Mouse (Mus musculus): ENCODE measurements at regions not wholly inside any gene's neighbourhood (a gene's known extent, or its start where the extent isn't known, plus 50 kb on each side); places are given as distances from the start of the nearest gene placed in this dataset.

- Histone ChIP-seq H3K4me1 (ENCODE audit: control insufficient read depth, insufficient read depth, low read length) (peaks cover 47% of the 10 kb centered on the region), H3K4me3 (ENCODE audit: insufficient read depth, low read length) (peak overlapping the region; percentile 20), H3K27ac (ENCODE audit: insufficient read depth, low read length) (peak overlapping the region; percentile 95)
- TF ChIP-seq CTCF (IDR thresholded peaks at IDR 0.05; ENCODE audit: borderline replicate concordance, insufficient read depth, low read length) (no peak), POLR2A (IDR thresholded peaks at IDR 0.05; ENCODE audit: low read depth, low read length) (peak; percentile 70)
Observed at GRCm38 (mm10) chr2:30719611-30720290, 83.7 kb downstream of the 1700001O22Rik start.

GRCm38 (mm10) chr2:30718741-30719381, 84.6 kb downstream of the 1700001O22Rik start:
- TF ChIP-seq CTCF (IDR thresholded peaks at IDR 0.05; ENCODE audit: borderline replicate concordance, insufficient read depth, low read length), result no peak
- TF ChIP-seq POLR2A (IDR thresholded peaks at IDR 0.05; ENCODE audit: low read depth, low read length), result no peak
- Histone ChIP-seq H3K4me1 (ENCODE audit: control insufficient read depth, insufficient read depth, low read length) (peaks cover 47% of the 10 kb centered on the region), H3K27ac (ENCODE audit: insufficient read depth, low read length) (peak overlapping the region; percentile 99), H3K4me3 (ENCODE audit: insufficient read depth, low read length) (peak overlapping the region; percentile 20; the same call in 1 of the 2 replicates)

- Histone ChIP-seq H3K4me1 (ENCODE audit: control insufficient read depth, insufficient read depth, low read length) (peaks cover 47% of the 10 kb centered on the region), H3K27ac (ENCODE audit: insufficient read depth, low read length) (peak overlapping the region; percentile 99), H3K4me3 (ENCODE audit: insufficient read depth, low read length) (no peak overlapping the region)
- TF ChIP-seq POLR2A (IDR thresholded peaks at IDR 0.05; ENCODE audit: low read depth, low read length) (no peak), CTCF (IDR thresholded peaks at IDR 0.05; ENCODE audit: borderline replicate concordance, insufficient read depth, low read length) (no peak)
Observed at GRCm38 (mm10) chr2:30718329-30718675, 85.2 kb downstream of the 1700001O22Rik start.

GRCm38 (mm10) chr2:30717566-30718328, 85.7 kb downstream of the 1700001O22Rik start:
- no peak for TF ChIP-seq CTCF (IDR thresholded peaks at IDR 0.05; ENCODE audit: borderline replicate concordance, insufficient read depth, low read length)
- TF ChIP-seq POLR2A (IDR thresholded peaks at IDR 0.05; ENCODE audit: low read depth, low read length), result peak; percentile 64
- Histone ChIP-seq H3K4me1 (ENCODE audit: control insufficient read depth, insufficient read depth, low read length) (peaks cover 45% of the 10 kb centered on the region), H3K27ac (ENCODE audit: insufficient read depth, low read length) (peak overlapping the region; percentile 99), H3K4me3 (ENCODE audit: insufficient read depth, low read length) (no peak overlapping the region)

- no peak overlapping the region for H3K4me3 ChIP-seq (ENCODE audit: insufficient read depth, low read length)
- TF ChIP-seq CTCF (IDR thresholded peaks at IDR 0.05; ENCODE audit: borderline replicate concordance, insufficient read depth, low read length) (no peak), POLR2A (IDR thresholded peaks at IDR 0.05; ENCODE audit: low read depth, low read length) (peak; percentile 54)
- H3K27ac ChIP-seq (ENCODE audit: insufficient read depth, low read length), result peak overlapping the region; percentile 99
- peaks cover 45% of the 10 kb centered on the region for H3K4me1 ChIP-seq (ENCODE audit: control insufficient read depth, insufficient read depth, low read length)
Observed at GRCm38 (mm10) chr2:30716580-30717565, 86.6 kb downstream of the 1700001O22Rik start.

GRCm38 (mm10) chr2:30715720-30716310, 87.6 kb downstream of the 1700001O22Rik start:
- Histone ChIP-seq H3K4me3 (ENCODE audit: insufficient read depth, low read length) (no peak overlapping the region), H3K27ac (ENCODE audit: insufficient read depth, low read length) (peak overlapping the region; percentile 99), H3K4me1 (ENCODE audit: control insufficient read depth, insufficient read depth, low read length) (peaks cover 46% of the 10 kb centered on the region)
- TF ChIP-seq CTCF (IDR thresholded peaks at IDR 0.05; ENCODE audit: borderline replicate concordance, insufficient read depth, low read length) (no peak), POLR2A (IDR thresholded peaks at IDR 0.05; ENCODE audit: low read depth, low read length) (no peak)

GRCm38 (mm10) chr2:30713535-30713934, 89.9 kb downstream of the 1700001O22Rik start:
- Histone ChIP-seq H3K27ac (ENCODE audit: insufficient read depth, low read length) (peak overlapping the region; percentile 98), H3K4me1 (ENCODE audit: control insufficient read depth, insufficient read depth, low read length) (peaks cover 49% of the 10 kb centered on the region), H3K4me3 (ENCODE audit: insufficient read depth, low read length) (no peak overlapping the region)
- TF ChIP-seq CTCF (IDR thresholded peaks at IDR 0.05; ENCODE audit: borderline replicate concordance, insufficient read depth, low read length) (no peak), POLR2A (IDR thresholded peaks at IDR 0.05; ENCODE audit: low read depth, low read length) (peak; percentile 27; the same call in 1 of the 2 replicates)

GRCm38 (mm10) chr2:30712841-30713401, 90.5 kb downstream of the 1700001O22Rik start:
- TF ChIP-seq CTCF (IDR thresholded peaks at IDR 0.05; ENCODE audit: borderline replicate concordance, insufficient read depth, low read length) (no peak), POLR2A (IDR thresholded peaks at IDR 0.05; ENCODE audit: low read depth, low read length) (no peak; the same call in 1 of the 2 replicates)
- peaks cover 46% of the 10 kb centered on the region for H3K4me1 ChIP-seq (ENCODE audit: control insufficient read depth, insufficient read depth, low read length)
- H3K4me3 ChIP-seq (ENCODE audit: insufficient read depth, low read length), result no peak overlapping the region
- peak overlapping the region; percentile 98 for H3K27ac ChIP-seq (ENCODE audit: insufficient read depth, low read length)

All from embryonic fibroblast, embryonic 13.5 days (primary cell).